Mouse (Mus musculus) layer of hippocampus, adult 11-12 months (tissue): ENCODE measurements around the gene Slc8b1.

Source experiments
- DNase-seq: peaks from one replicate; pipeline ENCODE4 v3.0.0; 2022; ENCODE audit warnings: low spot score

Slc8b1 gene

DNA sequence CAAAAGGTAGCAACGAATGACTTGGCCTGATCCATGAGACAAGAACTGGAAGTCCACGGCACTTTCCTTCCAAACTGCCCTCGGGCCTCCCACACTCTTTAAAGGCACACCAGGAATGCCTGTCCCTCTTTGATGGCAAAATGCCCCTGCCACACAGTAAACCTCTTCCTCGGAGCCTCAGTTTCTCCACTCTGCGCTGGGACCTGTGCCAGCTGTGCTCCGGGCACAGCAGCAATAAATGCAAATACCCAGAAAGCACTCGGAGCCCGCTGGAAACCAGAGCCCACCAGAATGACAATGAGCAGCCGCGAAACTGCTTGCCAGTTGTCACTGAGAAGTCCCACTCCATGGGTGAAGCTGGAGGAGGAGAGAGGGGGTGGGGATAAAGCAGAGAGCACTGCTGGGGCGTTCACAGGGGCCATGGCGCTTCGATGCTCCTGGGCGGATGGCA lies 56.8 kb downstream of the Slc8b1 start:
- DNase-seq: no peak

DNA sequence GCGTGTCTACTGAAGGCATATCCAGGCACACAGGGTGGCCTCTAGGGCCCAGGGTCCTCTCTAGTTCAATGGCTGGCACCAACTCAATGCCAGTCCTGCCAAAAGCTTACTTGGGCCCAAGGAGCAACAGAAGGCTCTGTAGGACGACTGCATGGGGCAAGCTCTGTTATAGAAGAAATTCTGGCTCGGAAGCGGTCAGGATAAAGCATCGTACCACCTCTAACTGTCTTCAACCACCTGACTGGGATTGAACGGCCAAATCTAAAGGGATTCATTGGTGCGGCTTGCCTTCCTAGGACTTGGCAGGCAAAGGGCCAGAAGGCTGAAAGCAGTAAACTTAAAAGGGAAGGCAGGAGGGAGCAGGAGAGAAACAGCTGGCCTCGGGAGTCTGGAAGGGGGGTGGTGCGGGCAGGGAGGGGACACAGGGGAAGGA lies 57.4 kb downstream of the Slc8b1 start:
- DNase-seq: no peak

DNA sequence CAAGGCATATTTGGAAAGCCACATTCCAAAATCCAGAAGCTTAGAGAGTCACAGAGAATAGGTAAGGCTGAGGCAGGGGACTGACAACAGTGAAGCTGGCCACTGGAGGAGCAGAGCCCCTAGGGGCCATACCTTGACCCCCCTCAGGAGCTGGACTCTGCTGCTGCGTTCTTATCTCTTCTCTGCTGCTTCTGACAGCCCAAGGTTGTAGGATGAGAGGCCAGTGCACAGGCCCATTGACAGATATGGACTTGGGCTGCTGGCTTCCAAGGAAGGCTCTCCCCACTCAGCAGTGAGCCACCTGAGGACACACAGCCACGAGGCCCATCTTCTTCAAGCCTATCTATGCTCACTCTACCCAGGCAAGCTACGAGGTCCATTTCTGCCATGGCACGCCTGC lies 58.0 kb downstream of the Slc8b1 start:
- DNase-seq: no peak

DNA sequence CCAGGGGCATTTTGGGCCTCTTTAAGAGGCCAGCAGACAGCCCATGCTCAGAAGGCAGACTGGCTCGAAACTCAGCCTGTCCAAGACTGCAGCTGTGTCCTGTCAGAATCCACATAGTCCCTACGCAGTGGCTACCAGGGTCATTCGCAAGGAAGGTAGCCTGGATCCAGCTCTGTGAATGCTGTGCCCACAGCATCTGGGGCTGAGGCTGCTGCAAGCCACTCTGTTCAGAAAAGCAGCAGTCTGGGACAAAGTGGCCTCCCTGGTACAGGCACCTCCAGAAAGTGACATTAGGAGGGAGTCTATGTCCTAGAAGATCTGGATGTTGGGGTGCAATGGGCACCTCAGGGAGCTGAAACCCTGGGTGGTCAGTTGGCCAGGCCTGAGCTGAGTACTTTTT lies 58.8 kb downstream of the Slc8b1 start:
- DNase-seq: no peak

DNA sequence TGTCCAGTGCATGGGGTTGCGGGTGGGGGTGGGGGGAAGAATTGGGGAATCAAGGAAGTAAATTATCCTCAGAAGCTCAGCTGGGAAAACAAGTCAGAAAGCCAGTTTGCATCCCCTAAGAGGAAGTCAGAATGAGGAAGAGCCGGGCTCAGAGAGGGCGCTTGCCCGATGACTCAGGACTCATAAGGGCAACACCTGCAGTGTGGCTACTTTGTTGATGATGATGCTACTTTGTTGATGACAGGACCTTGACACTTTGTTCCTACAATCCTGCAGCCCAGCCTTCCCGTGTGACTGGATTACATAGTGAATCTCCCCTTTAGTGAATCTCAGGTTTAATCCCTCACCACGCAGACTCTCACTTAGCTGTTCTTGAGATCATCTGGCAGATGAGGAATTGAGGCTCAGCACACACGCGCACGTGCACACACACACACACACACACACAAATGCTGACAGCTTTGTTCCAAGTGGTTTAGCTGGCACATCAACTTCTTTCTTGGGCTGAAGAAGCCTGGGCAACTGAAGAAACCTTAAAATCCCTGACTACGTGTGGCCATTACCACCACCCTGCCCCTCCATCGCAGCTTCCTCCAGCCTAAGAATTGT lies 59.4 kb downstream of the Slc8b1 start:
- no peak for DNase-seq

DNA sequence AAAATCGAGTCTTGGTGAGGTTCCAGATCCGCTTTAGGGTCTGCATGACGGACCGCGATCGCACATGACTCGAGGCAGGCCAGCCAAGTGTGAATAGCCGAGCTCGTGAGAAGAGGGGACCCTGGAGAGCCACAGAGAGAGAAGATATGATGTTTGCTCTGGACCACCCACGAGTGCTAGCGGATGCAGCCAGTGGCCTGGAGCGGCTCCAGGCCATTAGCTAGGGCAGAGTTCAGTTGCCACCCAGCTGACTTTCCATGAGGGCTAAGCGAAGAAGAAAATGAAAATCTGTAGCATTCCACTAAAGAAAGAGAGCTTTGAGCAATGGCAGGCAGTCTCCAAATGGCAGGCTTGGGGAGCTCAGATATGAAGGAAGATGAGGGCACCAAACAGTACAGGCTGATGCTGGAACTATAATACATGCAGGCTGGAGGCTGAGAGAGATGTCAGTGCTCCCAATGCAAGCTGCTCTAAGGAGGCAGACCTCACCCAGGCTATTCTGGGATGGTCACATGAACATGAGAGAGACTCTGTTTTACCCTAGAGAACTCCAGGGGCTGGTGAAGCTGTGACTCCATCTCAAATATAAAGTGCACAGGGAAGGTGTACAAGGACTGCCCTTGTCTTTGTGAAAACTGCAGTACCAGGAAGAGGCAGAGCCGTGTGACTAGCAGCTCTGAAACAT lies 60.2 kb downstream of the Slc8b1 start:
- no peak for DNase-seq

DNA sequence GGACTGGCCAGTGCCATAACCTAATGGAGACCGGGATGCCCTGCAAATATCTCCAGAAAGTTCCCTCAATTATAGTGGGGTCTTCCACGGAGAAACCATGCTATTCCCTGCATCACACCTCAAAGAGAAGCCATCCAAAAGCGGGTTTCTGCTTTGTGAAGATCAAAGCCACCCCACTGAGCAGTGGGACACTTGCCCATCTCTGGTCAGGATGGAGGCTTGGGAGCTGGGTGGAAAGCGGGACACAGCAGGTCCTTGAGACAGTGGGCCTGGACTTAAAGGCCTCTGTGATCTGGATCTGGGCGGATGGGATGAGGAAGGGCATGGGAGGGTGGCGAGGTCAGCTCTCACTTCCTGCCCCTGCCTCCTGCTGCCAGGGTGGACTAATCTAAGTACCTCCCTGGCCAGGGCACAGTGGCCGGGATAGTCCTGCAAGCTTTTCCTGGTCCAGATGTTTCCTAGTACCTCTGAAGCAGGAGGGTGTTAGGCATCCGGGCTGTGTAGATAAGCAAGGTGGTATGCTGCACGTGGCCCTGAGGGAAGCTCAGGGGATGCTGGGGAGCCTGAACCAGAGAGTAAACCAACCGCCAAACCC lies 63.6 kb downstream of the Slc8b1 start:
- DNase-seq: no peak

DNA sequence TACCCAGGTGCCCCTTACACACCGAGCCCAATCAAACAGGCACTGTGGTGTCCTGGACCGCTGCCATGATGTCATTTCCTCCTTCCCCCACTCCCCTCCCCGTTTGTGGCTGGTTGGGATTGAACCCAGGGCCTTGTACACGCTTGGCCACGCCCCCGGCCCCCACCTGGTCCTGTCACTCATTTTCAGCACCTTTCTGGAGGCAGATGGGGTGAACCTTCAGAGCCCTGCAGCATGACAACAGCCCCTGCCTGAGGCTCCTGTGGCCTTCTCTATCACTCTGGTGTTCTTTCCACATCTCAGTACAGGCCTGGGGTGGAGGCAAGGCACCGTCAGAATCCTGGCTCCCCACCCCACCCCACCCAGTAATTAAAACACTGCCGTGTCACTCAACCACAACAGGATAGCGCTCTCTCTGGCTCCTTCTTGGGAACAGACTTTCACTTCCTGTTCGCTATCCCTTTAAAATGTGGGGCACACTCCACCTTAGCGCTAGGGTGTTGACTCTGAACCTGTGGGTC lies 65.9 kb downstream of the Slc8b1 start:
- no peak for DNase-seq

DNA sequence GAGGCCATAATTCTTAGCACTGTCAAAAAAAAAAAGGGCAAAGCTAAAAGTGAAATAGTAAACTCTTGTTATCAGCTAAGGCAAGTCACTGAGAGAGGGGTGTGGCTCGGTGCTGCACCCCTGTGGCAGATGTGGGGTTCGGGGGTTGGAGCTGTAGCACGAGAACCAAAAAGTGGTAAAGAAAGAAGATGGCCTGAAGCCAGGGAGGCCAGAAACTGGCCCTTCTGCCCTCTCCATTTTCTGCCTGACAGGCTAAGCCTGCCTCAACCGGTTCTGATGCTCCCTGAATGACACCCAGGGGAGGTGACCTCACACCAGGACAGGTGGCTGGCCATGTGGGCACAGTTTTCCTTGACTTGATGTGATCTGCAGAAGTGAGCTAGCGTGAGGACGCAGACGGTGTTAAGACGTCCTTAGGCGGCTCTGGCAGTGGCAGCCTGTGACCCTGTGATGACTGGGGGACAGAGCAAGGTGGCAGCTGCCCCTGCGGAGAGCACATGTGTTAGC lies 67.0 kb downstream of the Slc8b1 start:
- DNase-seq: no peak

DNA sequence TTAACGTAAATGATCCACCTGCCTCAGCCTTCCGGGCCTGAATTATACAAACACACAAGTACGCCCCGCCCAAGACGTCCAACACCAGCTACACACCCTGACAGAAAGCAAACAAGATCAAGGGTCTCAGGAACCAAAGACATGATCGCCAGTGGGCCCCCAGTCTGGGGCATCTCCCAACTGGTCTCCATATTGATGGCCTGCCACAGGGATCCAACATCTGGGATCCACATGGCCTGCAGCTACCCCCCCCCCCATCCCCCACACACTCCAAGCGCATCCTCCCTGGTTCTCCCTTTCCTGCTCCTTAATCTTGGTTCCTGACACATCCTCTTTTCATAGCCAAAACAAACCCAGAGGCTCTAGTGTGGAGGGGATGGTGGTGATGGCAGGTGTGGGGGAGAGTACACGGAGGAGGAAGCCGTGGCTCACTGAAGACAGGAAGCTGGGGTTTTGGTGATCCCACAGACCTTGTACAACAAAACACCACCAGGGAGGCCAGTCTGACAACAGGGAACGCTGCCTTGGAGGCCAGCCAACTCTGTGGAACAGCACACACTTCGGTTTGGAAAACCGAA lies 67.6 kb downstream of the Slc8b1 start:
- DNase-seq: no peak

DNA sequence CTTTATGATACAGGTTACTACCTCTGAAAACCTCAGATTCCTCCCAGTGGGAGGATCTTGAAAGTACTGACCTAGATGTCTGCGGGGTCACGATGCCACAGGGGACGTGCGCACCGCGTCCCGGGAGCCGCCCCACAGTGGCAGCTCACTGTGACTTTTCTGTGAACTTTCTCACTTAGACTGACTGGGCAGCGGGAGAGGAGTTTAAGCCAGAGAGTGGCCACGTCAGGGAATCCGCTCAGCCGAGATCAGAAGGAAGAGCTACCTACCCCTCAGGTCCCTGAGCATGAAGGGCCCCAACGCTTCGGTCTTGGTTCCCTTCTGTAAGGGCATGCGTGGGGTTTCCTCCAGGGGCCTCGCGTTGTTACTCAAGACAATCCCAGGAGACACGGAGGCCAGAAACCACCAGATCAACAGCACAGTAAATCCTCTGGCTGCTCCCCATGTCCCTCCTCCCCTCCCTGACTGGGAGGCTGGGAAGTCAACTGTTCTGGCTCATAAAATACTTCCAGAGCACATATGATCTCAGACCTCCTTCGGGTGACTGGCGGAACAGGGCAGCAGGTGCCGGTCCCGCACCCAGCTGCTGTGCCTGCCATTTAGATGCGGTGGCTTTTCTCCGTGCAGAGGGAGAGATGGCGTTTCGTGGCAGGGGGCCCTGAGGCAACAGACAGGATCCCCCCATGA lies 68.4 kb downstream of the Slc8b1 start:
- DNase-seq: no peak

DNA sequence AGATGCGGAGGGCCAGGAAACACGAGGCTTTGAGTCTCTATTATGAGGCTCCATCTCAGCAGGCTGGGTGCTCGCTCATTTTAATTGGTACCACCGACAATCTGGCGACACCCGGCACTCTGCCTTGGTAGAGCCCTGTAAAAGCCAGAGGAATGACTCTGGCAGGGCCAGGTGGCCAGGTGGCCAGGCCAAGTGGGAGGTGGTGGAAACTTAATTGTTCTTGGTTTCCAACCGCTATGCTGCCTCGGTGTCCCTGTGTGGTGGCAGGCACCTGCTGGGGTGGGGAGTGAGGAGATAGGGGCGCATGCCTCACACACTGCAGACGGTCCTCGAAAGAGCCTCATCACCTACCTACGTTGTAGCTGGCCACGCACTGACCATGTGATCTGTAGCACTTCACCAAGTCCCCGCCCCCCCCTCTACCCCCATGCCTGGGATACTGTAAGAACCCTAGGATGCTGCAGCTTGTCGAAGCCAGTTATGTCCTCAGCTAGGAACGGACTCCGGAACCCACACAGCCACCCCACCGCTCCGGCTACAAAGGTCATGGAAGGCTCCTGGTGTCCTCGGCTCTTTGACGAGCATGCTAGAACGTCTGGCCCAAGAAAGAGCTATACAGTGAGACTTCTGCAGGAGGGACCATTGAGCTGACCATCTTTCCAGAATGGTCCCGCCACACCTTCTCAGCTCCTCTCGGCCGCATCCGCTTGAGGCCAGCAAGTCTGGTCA lies 69.1 kb downstream of the Slc8b1 start:
- no peak for DNase-seq

DNA sequence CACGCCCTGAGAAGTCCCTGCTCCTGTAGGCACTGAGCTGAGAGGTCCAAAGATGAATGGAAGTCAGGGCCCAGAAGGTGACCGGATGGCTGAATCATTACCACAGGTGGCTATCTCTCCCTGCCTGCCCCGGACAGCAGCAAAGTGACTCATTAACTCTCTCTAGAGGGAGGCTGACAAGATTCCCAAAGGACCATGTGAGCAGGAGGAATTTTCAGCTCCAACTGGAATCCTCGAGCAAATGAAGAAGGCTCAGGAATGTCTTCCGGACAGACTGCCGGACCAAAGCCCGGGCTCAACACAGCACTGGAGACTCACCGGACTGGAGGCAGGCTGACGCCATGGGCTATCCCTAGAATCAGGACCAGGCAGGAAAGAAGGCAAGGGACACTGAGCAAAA lies 71.0 kb downstream of the Slc8b1 start:
- DNase-seq: no peak

DNA sequence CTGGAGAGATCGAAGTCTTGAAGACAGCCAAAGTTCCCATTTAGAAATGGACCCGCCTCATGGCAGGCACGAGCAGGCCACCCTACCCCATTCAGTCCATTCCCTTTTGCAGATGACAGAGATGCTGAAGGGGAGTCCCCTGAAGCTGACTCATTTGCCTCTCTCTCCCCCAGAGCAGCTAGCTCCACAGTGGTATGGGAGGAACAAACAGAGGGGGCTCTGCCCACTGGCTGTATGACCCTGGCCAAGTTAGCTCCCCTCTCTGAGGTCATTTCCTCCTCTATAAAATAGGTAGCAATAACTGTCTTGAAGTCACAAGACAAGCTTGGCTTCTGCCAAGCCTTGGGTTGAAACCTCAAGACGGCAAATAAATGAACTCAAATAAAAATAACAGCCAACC lies 72.5 kb downstream of the Slc8b1 start:
- DNase-seq: no peak
